Mouse (Mus musculus): Measurements from ENCODE around the gene Cog1.
A peak's percentile ranks its signal among the peaks of the same experiment; 100 is the strongest.

The Cog1 gene

DNA sequence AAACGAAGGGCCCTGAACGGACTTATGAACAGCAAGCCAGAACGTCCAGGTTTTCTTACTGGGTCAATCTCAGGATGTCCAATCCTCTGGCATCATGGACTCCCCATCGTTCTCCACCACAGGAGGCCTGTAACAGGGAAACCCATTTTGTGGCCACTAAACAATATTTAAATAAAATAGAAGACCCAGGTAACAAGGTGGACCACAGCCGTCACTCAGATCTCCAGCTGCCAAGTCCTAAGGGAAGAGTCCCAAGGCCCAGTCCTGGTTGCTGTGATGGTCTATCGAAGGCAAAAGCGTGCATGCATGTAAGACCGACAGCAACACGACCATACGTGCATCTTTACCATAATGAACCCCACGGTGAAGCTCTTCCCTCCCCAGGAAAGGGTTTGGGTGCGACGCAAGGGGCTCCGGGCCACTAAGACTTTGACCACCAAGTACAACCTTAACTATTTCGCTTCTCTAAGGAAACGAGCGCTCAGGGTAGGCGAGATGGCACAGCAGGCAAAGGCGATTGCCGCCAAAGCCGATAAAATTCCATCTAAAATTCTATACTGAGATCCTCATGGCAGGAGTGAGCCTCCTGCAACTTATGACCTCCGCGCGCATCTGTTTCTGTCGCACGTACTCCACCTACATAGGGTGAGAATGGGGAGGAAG lies at the start of gene Cog1:
Gene Cog1 (plus strand): TSS at position 480 of the 663 bp plus-strand sequence.
- DNase-seq (ENCODE audit: low read depth, low spot score) = no peak

DNA sequence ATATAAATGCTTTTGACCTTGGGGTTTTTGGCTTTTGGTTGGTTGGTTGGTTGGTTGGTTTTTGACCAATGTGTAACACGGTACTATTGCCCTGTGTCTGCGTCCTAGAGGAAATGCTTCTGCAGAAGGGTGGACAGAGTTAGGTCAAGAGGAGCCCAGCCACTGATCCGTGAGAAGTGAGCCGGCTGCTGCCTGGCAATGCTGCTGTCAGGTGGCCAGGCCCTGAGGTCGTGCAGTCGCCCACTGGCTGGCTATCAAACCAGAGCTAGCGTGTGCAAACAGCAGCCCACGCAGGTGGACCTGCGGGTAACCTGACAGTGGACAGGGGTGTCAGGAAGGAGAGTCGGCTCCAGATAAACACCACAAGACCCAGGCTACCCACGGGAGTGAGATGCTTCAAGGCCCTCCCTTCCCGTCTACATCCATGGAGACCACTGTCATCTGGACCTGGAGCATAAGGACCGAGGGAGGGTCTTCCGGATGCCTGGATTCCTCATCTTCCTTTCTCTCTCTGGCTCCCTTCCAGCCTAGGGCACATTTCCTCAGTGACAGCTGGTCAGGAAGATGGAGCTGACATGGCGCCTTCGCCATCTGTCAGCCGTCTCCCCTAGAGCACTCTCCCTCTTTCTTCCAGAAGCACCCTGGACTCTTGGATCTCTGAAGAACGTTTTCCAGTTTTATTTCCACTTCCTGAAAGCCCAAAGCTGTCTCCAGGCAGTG lies 48.3 kb upstream of the Cog1 start:
- no peak for DNase-seq (ENCODE audit: low read depth, low spot score)

DNA sequence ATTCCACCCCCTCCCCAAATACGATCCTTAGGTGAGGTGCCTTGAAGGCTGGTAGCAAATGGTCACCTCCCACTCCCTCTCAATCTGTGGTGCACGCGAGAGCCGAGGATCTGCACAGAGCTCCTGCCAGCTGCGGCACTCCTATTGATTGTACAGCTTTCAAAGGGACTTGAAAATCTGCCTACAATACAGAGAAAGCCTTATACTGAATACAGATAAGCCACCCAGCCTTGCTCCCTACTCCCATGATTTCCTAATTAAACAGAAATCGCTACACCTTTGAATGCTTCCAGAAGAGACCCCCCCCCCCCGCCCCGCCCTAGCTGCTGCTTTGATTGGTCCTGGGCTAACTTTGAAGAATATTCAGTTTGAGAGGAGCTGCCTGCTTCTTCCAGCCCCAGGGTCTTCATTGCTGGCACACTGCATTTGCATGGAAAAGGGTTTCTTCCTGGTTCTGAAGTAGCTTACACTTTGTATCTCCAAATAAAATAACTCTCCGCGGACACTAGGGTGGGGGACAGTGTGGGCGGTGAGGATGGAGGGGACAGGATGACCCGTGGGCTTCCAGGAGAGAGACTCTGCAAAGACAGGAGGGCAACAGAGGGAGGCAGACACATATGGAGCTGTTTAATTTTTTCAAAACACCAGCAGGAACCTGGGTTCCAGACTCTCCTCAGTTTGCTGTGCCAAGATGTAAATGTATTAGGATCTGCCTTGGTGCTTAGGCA lies 47.2 kb upstream of the Cog1 start:
- no peak for DNase-seq (ENCODE audit: low read depth, low spot score)

DNA sequence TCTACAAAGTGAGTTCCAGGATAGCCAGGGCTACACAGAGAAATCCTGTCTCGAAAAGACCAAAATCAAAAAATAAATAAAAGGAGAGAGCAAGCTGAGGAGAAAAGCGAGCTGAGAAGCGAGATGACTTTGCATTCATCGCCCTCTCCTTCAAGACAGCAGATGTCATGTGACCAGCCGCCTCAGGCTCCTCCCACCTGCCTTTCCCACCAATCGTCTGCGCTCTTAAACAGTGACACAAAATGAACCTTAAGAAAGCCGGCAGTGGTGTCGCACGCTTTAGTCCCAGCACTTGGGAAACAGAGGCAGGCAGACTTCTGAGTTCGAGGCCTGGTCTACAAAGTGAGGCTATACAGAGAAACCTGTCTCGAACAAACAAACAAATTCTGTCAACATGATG lies 41.4 kb upstream of the Cog1 start:
- no peak for DNase-seq (ENCODE audit: low read depth, low spot score)

DNA sequence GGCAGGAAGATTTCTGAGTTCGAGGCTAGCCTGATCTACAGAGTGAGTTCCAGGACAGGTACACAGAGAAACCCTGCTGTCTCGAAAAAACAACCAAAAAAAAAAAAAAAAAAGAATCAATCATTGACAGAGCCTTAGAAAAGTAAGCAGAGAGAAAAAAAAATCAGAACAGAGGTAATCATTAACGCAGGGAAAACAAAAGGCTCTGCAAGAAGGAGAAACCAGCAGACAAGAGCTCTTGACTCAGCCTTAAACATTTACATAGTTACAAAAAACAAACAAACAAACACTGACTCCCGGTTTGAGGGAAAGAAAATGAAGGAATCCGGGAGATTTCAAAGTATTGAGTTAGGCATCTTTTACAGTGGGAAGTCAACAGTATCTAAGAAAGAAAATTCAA lies 39.4 kb upstream of the Cog1 start:
- no peak for DNase-seq (ENCODE audit: low read depth, low spot score)

DNA sequence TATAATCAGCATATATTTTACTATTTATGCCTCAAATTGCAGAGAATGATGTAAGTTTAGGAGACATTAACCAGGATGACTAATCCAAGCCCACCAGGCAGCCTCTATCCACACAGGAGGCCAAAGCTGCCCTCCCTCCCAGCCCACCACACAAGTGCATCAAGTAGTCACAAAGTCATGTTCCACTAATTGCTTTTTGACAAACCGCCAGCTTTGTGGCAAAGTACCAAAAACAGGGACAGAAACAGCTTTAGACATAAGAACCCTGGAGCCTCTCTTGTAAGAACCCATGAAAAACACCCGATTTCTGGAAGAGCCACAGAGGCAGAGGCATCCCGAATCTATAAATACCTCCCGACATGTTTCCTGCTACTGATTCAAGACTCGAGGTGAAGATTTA lies 38.7 kb upstream of the Cog1 start:
- DNase-seq (ENCODE audit: low read depth, low spot score) = no peak

DNA sequence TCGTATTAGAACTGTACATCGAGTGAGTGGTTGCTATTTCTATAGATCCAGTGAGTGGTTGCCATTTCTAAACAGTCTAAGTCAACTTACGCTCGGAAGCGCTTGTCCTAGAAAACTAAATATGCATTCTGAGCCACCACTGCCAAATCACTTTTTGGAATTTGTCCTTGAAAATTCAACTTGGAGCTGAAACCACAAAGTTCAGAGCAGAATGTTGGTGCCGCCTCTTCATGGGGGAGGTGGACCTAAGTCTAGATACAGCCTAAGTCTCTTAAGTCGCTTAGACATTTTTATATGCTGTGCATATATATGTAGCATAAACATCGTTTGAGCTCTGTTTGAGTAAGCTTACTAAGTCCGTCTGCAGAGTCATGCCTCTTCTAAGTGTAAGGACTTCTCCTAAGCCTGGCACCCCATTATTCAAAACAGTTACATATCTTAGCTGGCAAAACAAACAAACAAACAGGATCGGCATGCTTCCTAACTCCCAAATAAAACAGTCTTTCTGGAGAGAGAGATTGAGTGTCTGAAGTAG lies 37.8 kb upstream of the Cog1 start:
- no peak for DNase-seq (ENCODE audit: low read depth, low spot score)

DNA sequence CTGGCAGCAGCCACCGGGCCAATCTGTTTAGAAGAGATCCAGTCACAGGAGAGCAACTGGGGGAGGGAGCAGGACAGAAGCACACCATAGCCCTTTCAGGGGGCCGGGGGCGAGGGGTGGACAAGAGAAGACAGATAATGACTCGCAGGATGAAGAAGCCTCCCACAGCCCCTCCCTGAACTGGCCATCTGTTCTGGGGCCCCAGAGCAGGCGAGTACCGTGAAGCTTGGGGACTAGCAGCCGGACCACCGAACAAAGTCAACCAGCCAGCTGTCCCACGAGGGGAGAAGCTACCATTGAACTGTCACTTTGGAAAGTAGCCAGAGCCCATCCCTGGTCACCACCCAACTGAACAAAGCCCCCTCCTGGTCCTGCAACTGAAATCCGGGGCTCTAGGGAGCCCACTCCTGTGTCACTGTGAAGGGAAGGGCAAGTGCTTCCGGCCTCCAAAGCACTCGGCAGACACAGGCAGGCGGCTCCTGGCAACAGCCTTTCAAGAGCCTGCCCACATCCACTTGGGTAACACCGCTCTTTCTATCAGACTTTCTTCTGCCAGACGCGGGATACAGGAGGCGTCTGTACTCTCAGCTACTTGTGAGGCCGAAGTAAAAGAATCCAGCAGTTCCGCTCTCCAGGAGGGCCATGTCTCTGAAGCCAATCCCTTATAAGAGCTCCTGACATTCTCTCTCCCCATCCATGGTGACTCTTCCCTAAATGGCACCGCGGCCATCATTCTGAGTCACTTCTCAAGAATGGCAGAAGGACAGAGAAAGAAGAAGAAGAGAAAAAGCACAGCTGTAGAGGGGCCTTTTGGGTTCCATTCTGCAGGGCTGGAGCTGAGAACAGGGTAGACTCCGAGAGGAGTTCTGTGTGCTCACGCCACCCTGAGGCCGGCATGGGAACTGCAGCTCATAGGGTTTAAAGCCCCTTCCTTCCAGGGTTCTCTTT lies 37.0 kb upstream of the Cog1 start:
- DNase-seq (ENCODE audit: low read depth, low spot score) = peak; percentile 81

DNA sequence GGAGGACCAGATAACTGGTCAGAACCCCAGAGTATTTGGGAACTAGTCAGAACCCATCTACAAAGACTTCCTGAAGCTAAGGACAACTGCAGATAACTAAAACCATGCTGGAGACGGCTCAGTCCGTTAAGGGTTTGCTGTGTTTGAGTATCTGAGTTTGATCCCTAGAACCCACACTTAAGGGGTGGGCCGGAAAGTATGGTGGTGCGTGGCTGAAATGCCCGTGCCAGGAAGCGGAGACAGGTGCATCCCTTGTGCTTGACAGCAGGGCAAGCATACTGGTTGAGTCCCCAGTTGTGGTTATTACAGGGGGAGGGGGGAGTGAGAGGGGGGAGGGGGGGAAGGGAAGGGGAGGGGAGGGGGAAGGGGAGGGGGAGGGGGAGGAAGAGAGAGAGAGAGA lies 34.5 kb upstream of the Cog1 start:
- DNase-seq (ENCODE audit: low read depth, low spot score) = peak; percentile 9

DNA sequence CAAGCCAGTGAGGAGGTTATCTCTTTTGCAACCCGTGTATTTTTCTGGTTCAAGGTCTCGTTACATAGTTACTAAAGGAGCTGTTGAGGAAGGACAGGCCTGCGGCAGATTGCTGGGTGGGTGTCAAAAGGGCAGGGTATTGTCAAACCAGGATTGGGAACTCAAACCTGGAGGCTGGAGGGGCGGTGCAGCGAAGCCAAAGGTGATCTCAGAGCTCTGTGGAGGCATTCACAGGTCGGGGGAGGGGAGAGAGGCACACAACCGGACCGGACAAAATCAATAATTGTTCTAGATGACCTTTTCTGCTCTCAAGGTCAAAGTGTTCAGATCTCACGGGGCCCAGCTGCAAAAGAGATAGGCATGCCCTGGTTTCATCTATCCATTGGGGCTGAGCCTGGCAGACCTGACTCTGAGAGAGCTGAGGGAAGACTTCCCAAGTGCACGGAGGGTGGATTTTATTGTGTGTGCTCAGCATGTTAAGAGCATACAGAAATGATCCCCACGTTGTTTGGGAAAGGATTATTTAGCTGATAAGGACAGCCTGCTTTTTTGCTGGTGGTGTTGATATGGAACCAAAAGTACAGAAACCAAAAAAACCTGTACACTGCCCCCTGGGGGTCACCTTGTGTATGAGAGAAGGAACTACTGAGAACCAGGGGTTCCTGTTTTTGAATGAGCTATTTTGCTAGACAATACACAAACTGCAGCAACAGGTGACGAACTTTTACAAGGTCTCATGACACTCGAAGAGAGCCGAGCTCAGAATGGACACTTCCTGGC lies 31.6 kb upstream of the Cog1 start:
- DNase-seq (ENCODE audit: low read depth, low spot score) = peak; percentile 81

DNA sequence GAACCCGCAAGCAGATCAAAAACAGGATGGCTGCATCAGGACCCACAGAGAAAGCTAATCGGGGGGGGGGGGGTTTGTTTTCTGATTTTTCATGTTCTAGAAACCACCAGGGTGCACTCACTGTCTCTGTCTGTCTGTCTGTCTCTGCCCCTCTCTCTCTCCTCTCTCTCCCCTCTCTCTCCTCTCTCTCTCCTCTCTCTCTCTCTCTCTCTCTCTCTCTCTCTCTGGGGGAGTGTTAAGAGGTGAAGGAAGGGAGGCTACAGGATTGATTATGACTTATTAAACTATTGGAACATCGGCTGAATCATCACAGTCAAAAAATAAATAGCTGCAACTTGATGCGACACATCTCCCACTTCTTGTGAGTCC lies 30.7 kb upstream of the Cog1 start:
- DNase-seq (ENCODE audit: low read depth, low spot score) = no peak

DNA sequence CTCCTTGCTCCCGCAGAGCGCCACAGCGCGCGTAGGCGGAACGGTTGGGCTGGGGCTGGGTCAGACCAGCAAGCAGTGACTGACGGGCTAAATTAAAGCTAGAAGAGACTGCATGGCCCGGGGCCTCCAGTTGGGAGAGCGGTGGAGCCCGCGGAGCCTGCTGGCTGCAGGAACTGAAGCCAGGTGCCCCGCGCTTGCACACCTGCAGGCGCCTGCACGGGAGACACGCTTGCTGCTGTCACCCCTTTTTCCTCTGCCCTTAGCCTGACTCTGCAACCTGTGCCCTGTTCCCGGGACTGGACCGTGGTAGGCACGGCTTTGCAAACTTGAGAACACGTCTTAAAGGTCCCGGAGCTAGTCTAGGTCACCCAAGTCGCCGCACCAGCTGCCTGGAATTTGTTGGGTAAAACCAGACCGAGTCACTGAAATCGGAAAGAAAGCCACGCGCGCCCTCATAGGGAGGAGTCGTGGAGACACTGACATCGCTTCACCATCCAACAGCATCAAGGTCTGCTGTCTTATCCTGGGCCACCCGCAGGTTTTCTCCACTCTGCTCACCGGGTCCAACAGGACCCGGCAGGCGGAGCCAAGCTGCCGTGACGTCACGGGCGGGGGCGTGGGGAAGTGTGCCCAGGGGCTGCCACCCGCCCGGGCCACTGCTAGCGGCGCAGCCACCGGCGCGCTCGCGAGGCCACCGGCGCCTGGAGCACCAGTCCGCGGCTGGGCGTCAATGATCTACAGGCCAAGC lies 30.1 kb upstream of the Cog1 start, which contains the start of gene Sstr2:
Gene Sstr2 (plus strand): TSS at position 671 of the 748 bp plus-strand sequence.
- peak; percentile 86 for DNase-seq (ENCODE audit: low read depth, low spot score)

DNA sequence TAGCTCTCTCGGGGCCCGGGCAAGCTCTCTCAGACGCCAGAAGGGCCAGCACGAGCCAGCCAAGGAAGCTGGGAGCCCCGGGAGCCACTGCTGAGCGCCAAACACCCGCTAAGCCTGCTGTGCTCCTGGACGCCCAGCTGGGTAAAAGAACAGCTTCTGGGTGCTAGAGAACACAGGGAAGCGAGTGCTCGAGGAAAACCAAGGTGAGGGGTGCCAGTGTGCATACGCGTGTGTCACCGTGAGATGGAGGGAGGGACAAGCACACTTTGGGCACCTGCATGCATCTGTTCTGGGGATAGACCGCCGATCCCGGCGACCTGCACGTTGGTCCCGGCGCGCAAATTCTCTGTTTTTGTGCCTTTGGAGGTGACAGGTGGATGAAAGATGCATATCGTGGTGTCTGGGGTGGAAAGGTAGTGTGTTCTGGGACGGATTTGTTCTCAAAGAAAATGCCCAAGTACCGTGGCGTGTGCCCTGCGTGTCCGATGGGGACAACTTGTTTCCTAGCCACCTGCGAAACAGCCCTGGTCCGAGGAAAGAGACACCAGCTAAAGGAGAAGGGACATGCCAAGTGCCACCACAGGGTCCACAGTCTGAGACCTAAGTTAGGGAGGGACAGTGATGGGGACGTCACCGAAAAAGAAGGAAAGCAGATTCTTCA lies 29.4 kb upstream of the Cog1 start:
- DNase-seq (ENCODE audit: low read depth, low spot score) = no peak

DNA sequence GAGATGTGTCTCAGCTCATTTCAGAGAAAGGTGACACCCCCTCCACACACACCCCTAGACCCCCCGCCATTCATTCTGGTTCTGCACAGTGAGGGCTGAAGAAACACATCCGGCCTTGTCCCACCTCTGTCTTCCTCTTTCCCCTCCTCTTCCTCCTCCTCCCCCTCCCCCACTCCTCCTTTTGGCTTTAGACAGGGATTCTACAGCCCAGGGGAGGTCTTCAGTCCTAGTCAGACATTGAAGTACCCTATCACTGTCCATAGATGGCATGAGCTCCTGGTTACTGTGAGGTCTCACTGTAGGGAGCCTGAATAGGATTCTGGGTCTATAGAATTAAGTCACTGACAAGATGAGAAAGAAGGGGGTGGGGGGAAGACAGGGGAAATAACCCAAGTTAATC lies 28.0 kb upstream of the Cog1 start:
- no peak for DNase-seq (ENCODE audit: low read depth, low spot score)

DNA sequence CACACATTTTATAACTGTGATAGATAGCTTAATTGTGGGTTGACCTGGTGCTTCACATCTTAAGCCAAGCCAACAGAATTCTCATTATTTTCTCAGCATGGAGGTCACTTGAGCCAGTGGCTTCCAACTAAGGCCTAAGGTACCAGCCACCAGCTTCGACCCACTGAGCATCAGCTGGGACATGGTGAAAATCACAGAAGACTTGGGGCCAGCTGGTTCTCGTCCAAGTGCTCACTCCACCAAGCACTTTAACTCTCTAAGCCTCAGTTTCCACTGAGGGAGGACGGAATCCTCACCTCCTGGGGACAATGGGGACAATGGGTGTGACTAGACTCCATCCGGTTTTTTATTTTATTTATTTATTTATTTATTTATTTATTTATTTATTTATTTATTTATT lies 26.9 kb upstream of the Cog1 start:
- no peak for DNase-seq (ENCODE audit: low read depth, low spot score)

DNA sequence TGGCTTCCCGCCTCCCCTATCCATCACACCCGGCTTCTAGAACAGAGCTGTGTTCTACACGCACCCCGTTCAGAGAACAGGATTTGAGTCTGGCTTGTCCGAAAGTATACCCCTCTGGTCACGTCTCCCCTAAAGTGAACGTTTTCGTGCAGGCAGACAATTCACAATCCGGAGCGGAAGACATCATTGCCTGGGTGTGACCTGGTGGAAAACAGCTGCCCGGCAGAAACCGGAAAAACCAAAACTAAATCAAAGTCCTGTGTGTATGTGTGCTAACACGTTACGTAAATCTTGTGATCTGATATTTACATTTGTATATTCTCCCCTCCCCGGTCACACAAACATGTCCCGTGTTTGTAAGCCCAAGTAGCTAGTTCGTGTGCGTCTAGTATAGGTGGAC lies 23.5 kb upstream of the Cog1 start:
- no peak for DNase-seq (ENCODE audit: low read depth, low spot score)

DNA sequence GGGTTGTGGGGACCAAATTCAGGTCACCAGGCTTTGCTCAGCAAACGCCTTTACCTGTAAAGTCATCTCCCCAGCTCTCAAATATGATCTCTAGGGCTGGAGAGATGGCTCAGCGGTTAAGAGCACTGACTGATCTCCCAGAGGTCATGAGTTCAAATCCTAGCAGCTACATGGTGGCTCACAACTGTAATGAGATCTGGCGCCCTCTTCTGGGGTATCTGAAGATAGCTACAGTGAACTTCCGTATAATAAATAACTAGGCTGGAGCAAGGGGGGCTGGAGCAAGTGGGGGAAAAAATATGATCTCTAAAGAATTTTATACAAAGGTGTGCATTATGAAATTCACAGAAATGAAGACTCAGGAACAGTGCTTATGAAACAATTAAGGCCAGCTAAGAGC lies 21.2 kb upstream of the Cog1 start:
- peak; percentile 67 for DNase-seq (ENCODE audit: low read depth, low spot score)

DNA sequence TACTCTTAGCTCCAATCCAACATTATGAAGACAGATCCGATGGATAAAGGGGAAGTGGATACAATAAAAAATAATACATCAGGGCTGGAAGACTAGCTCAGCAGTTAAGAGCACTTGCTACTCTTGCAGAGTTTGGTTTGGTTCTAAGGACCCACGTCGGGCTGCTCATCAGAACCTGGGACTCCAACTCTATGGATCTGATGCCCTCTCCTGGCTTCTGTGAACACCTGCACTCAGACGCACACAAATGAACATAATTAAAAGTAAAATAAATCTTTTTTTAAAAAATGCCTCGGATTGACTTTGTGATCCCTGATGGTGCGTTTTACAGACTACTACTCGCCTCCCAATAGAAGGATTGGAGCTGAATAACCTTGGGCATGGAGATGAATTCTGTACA lies 18.3 kb upstream of the Cog1 start:
- peak; percentile 25 for DNase-seq (ENCODE audit: low read depth, low spot score)

DNA sequence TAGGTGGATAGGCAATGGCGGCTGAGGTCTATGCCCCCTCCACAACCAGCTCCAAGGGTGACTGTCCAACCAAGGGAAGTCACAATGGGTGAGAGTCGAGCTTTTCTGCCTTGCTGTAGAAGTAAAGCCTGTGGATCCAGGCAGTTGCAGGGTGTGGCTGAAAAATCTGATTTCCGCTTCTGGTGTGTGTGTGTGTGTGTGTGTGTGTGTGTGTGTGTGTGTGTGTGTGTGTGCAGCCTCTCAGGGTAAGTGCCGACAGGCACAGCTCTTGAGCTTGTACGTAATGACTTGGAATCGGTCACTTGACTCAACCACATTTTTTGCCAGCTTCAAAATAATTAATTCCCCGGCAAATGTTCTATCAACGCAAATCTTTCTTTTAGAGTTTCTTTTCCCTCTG lies 17.7 kb upstream of the Cog1 start:
- DNase-seq (ENCODE audit: low read depth, low spot score) = no peak

Measured in CD4-positive, CD25-positive, alpha-beta regulatory T cell, adult 2 months (primary cell).